Mouse (Mus musculus) bone marrow macrophage, adult 2 months (primary cell): ENCODE results near the gene Efcab11.

Experiments used
- CTCF ChIP-seq: IDR thresholded peaks from 2 replicates; pipeline ENCODE4 v1.5.1; 2012; ENCODE audit warnings: low read depth, mild to moderate bottlenecking, low read length, moderate library complexity
- POLR2A ChIP-seq: IDR thresholded peaks from 2 replicates; pipeline ENCODE4 v1.6.1; 2012; ENCODE audit warnings: mild to moderate bottlenecking, low read depth, low read length, borderline replicate concordance

DNA sequence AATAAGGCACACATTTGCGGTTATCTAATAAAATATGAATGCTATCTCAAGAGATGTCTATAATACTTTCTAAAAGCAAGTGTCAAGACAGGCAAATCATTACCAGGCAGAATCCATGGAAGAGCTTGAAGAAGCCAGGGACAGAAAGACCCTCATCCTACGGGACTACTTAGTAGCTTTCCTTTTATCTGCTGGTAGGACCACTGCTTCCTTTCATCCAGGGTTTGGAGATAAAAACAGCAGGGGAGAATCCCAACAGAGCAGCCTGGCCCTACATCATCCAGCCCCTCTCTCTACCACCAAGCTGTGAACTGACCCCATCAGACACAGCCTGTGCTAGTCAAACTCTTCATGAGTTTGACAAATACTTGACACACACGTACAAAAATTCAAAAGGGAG is 103.8 kb downstream of the Efcab11 start:
- no peak for TF ChIP-seq CTCF
- no peak for TF ChIP-seq POLR2A
